Mouse (Mus musculus) myocyte (in vitro differentiated cells): ENCODE results near the gene Sowahb.

Source experiments
- MAX ChIP-seq: IDR thresholded peaks from one replicate; pipeline ENCODE4 v1.6.1; 2011; ENCODE audit warnings: low read depth, mild to moderate bottlenecking, control low read depth
- MYOD1 ChIP-seq, 3 experiments: IDR thresholded peaks; one replicate each; pipeline ENCODE4 v1.6.1; 2011; ENCODE audit warnings: control low read depth in 2 of 3, low read depth in 2 of 3, mild to moderate bottlenecking in 2 of 3, moderate library complexity in 1 of 3; ENCODE audit not compliant: insufficient read length in 2 of 3, control insufficient read depth in 1 of 3
- POLR2A ChIP-seq: IDR thresholded peaks from one replicate; pipeline ENCODE4 v1.6.1; 2011; ENCODE audit warnings: low read depth, mild to moderate bottlenecking, control low read depth, moderate library complexity; ENCODE audit not compliant: insufficient read length
- POLR2AphosphoS2 ChIP-seq: IDR thresholded peaks from one replicate; pipeline ENCODE4 v1.6.1; 2011; ENCODE audit warnings: low read depth, control low read depth; ENCODE audit not compliant: insufficient read length
- TCF12 ChIP-seq: IDR thresholded peaks from one replicate; pipeline ENCODE4 v1.6.1; 2011; ENCODE audit warnings: mild to moderate bottlenecking, control low read depth; ENCODE audit not compliant: poor library complexity, insufficient read depth, severe bottlenecking
- USF1 ChIP-seq: IDR thresholded peaks from one replicate; pipeline ENCODE4 v1.6.1; 2011; ENCODE audit warnings: low read depth, mild to moderate bottlenecking, control low read depth, moderate library complexity

DNA sequence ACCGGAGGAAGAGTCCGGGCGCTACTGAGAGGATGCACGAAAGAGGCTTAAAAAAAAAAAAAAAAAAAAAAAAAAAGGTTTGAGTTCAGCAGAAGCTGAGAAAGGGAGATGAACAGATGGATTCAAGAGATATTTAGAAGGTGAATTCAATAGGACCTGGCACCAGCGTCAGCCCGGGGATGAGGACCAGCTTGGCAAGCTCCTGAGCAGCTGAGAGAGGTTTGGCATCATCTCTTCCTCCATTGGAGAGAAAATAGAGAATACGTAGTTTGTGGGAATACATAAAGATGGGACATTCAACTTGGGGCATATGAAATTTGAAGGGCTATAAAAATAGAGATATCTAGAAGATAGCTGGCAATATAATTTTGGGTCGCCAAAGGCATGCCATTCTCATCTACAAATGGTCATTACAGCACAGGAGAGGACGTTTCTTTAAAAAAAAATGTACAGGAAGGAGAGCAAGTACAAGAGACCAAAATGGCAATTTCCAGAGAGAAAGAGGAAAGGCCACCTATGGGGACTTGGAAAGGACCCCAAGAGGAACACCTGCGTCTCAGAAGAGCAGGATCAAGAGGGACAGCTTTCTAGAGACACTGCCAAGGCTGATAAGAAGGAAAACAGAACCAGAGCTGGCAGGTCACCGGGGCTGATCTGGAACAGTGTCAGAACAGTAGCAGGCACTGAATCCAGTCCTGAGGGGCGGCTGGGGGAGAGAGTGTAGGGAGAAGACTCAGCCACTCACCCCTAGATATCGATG lies 3.8 kb upstream of the Sowahb start:
- TF ChIP-seq POLR2A: no peak
- TF ChIP-seq MAX: no peak
- TF ChIP-seq POLR2AphosphoS2: no peak
- no peak for TF ChIP-seq TCF12
- TF ChIP-seq USF1: no peak
- TF ChIP-seq MYOD1 (IDR thresholded peaks at IDR 0.05; ENCODE audit: control insufficient read depth in 1 of 3, insufficient read length in 2 of 3, low read depth in 2 of 3): no peak
